Mouse (Mus musculus) inflammation-experienced regulatory T-cells (primary cell): ENCODE data around the gene Bcl2a1a. TPM values are rescaled to one million over a fixed set of nuclear protein-coding genes. Genes with fewer than 3 reads are reported as not detected.

Experiments used
- polyA plus RNA-seq, 2 experiments: library from polyadenylated mRNA; unstranded; fragments of 100-300 nt; shearing (Covaris generic); gene quantifications; one replicate each; pipeline ENCODE4 v1.2.1; 2017

The Bcl2a1a gene
- polyA plus RNA-seq, result 1 to 10 TPM in 1 of 2 experiments, under 1 TPM in 1; 0.48 to 2.6 TPM

DNA sequence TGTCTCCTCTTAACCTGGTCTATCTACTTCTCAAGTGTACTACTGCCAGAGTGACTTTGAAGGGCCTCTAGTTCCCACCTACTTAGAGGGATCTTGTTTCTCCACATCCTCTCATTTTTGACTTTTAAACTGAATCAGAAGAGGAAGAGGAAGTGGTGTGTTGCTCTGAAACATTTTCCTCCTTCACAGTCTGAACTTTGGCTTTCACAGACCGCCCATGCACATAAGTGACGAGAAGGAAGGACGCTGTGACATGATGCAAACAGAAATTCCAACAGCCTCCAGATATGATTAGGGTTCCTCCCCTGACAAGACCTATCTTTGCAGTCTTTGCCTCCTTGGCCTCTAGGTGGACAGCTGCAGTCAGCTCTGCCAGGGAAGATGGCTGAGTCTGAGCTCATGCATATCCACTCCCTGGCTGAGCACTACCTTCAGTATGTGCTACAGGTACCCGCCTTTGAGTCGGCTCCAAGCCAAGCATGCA is at the start of gene Bcl2a1a:
Gene Bcl2a1a (plus strand): TSS at position 231 of the 484 bp plus-strand sequence.

Other genes with a start within 250 kb of the Bcl2a1a start
- gene Mthfsl, start 236.6 kb upstream of the Bcl2a1a start, polyA plus RNA-seq, result 100 to 1,000 TPM; 100 to 107 TPM
- 10 to 100 TPM; 67.3 to 78.5 TPM for gene Bcl2a1d, start 225.0 kb upstream of the Bcl2a1a start, polyA plus RNA-seq
- under 1 TPM in 1 of 2 experiments, not detected in 1; 0.24 TPM for gene Trim43c, start 117.7 kb upstream of the Bcl2a1a start, polyA plus RNA-seq
- under 1 TPM; 0.13 to 0.48 TPM for gene Trim43b, start 135.9 kb downstream of the Bcl2a1a start, polyA plus RNA-seq
- gene Bcl2a1b, start 242.3 kb downstream of the Bcl2a1a start, polyA plus RNA-seq, result 100 to 1,000 TPM; 177 to 270 TPM
- gene Gm29094, start 242.5 kb downstream of the Bcl2a1a start, polyA plus RNA-seq, result 10 to 100 TPM; 48.8 to 50.0 TPM